ENCODE assay signal across 9 mouse cellular contexts in genomic region chr4:24792416-24792981, GRCm38 (mm10). TPM values are rescaled to one million over a fixed set of nuclear protein-coding genes. Genes with fewer than 3 reads are reported as not detected.
A peak's percentile ranks its signal among the peaks of the same experiment; 100 is the strongest.
DNase-seq lines count a peak whose midpoint lies in the region; ATAC-seq and TF ChIP-seq lines count a peak whose summit lies in the region.
"Had no signal": no experiment of that assay in that cellular context is flagged by ENCODE, and none has a peak within 500 bp of the region (broad histone marks: within the 10 kb centered on the region; RNA-seq: fewer than 3 reads in every experiment).

No protein-coding gene starts in this region.

- H3K9ac ChIP-seq in hindbrain, embryonic 13.5 days, result peak overlapping the region; percentile 40; the same call in 1 of the 2 replicates

- H3K36me3 ChIP-seq in heart, embryonic 10.5 days, result no peaks in the 10 kb centered on the region
- no peaks in the 10 kb centered on the region for H3K36me3 ChIP-seq in testis, adult 2 months (ENCODE audit: control insufficient read depth, insufficient read depth, low read length)
- no peaks in the 10 kb centered on the region for H3K36me3 ChIP-seq in hindbrain, embryonic 13.5 days

- peak overlapping the region; percentile 27; the same call in 1 of the 2 replicates for H3K4me3 ChIP-seq in heart, embryonic 10.5 days
- H3K4me3 ChIP-seq in testis, adult 2 months (ENCODE audit: control insufficient read depth, low read depth, low read length), result peak overlapping the region; percentile 70
- peak overlapping the region; percentile 24; the same call in 1 of the 2 replicates for H3K4me3 ChIP-seq in hindbrain, embryonic 13.5 days

- WGBS in heart, embryonic 10.5 days, result 38% methylated on average over 16 of the region's 16 CpGs
- WGBS in hindbrain, embryonic 13.5 days, result 18% methylated on average over 16 of the region's 16 CpGs

- H3K4me2 ChIP-seq in hindbrain, embryonic 13.5 days, result peak overlapping the region; percentile 37

- TF ChIP-seq POLR2A in testis, adult 2 months (IDR thresholded peaks at IDR 0.05; ENCODE audit: control insufficient read depth, low read depth, low read length), result no peak

- H3K9me3 ChIP-seq in heart, embryonic 10.5 days, result no peaks in the 10 kb centered on the region
- H3K9me3 ChIP-seq in hindbrain, embryonic 13.5 days, result no peaks in the 10 kb centered on the region

- TF ChIP-seq CTCF in testis, adult 2 months (IDR thresholded peaks at IDR 0.05; ENCODE audit: control insufficient read depth, insufficient read depth, insufficient replicate concordance, low read depth, low read length), result no peak

- peak; percentile 49 for ATAC-seq in hindbrain, embryonic 13.5 days (ENCODE audit: low FRiP score)

- no peak for DNase-seq in heart, embryonic 10.5 days (ENCODE audit: low spot score)
- no peak for DNase-seq in heart, postnatal 36 days
- DNase-seq in testis, postnatal 10 days (ENCODE audit: low spot score), result no peak
- no peak for DNase-seq in urinary bladder, adult 2 months (ENCODE audit: low spot score)
- DNase-seq in cerebellum, adult 11 months, result no peak
- DNase-seq in kidney, postnatal 25 days, result no peak

- intact Hi-C loops in heart, postnatal 36 days (cut with DNase I), result no loop called here

- no peaks in the 10 kb centered on the region for H3K27me3 ChIP-seq in heart, embryonic 10.5 days (ENCODE audit: insufficient read depth, poor library complexity, severe bottlenecking)
- no peaks in the 10 kb centered on the region for H3K27me3 ChIP-seq in testis, adult 2 months (ENCODE audit: control insufficient read depth, insufficient read depth, low read length)
- no peaks in the 10 kb centered on the region for H3K27me3 ChIP-seq in hindbrain, embryonic 13.5 days

- peaks cover 7% of the 10 kb centered on the region; the same call in 1 of the 2 replicates for H3K4me1 ChIP-seq in heart, embryonic 10.5 days
- H3K4me1 ChIP-seq in testis, adult 2 months (ENCODE audit: control insufficient read depth, insufficient read depth, low read length), result peaks cover 5% of the 10 kb centered on the region
- peaks cover 13% of the 10 kb centered on the region for H3K4me1 ChIP-seq in hindbrain, embryonic 13.5 days (replicated peaks)

- H3K27ac ChIP-seq in heart, embryonic 10.5 days, result peak overlapping the region; percentile 62
- no peak overlapping the region for H3K27ac ChIP-seq in testis, adult 2 months (ENCODE audit: control insufficient read depth, insufficient read depth, low read depth, low read length)
- no peak overlapping the region for H3K27ac ChIP-seq in hindbrain, embryonic 13.5 days

RNA-seq across cellular contexts. Expression of gene Klhl32, which starts 58.4 kb away (rescaled TPM):
- polyA plus RNA-seq in heart, embryonic 10.5 days (2016; fragmentation: Nextera tagmentation; extraction: Ambion mirVana), result 1.8 and 2.4 TPM in 2 replicates
- under 1 TPM; 0.83 to 0.98 TPM for total RNA-seq in heart, postnatal 36 days (2021)
- polyA plus RNA-seq in testis, adult 2 months (2012; rRNA removed), result 2.4 and 3.5 TPM in 2 replicates
- 24.6 and 26.2 TPM in 2 replicates for polyA plus RNA-seq in hindbrain, embryonic 13.5 days (2015; fragmentation: Nextera tagmentation; extraction: Ambion mirVana)
- polyA plus RNA-seq in urinary bladder, adult 2 months (2012; rRNA removed), result 2.4 and 3.6 TPM in 2 replicates
- total RNA-seq: megakaryocyte, adult 5-6 weeks had no signal
